Mouse (Mus musculus): ENCODE results near the gene Lgr6. TPM values are rescaled to one million over a fixed set of nuclear protein-coding genes. Genes with fewer than 3 reads are reported as not detected.
"Not testable (repeated sequence)": the region's sequence is repeated elsewhere in the genome, so short reads cannot be mapped to it uniquely, and the experiment has no call there.

Lgr6 gene
- total RNA-seq, 2 experiments from 2014 or later, result 1.5 to 2.7 TPM

GRCm38 (mm10) chr1:135129543-135130183, 24.6 kb upstream of the Lgr6 start:
- DNase-seq (ENCODE audit: low spot score in 2 of 2), result no peak

DNA sequence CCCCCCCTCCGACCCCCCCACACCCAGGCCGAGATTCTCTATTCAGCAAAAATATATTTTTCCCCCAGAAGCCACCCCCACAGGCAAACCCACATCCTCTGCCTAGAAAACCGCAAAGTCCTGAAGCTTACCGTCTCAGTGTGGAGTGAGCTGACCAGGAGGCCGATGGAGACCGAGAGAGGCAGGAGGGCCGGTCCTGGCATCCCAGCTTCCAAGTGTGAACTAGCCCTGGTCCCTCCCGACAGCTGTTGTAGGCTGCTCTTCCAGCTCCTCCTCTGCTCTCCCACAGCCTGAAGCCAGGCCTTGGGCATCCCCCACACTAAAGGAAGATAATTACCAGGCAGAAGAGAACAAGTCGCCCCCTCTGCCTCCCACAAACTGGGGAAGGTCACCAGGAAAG, 23.9 kb upstream of the Lgr6 start:
- DNase-seq (ENCODE audit: low spot score in 2 of 2), result no peak

GRCm38 (mm10) chr1:135128011-135128441, 22.9 kb upstream of the Lgr6 start:
- no peak for DNase-seq (ENCODE audit: low spot score in 2 of 2)

DNA sequence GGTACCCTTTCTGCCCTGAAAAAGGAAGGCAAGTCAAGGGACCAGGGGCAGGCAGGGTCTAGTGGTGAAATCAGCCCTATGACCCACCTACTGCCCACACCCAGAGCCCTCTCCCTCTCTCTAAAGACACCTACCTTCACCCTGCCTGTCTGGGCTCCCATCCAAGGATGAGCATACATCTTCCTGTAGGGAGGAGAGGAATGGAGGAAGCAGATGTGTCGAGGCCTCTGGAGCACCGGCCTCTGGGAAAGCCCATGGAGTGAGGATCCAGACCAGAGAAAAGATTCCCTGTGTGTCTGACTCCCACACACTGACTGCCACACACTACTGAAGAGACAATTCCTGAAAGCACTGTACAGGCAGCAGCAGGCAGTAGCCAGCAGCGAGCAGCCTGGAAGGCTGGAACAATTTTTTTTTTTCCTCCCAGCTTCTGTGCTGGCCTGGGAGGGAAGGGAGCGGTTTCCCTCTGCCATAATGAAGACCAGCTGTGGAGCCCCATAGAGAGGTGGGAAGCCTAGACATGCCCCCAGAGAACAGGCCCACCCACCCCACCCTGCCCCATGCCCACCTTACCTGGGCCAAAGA, 21.5 kb upstream of the Lgr6 start:
- peak in 1 of 2 experiments; percentile 33 for DNase-seq (ENCODE audit: low spot score in 2 of 2)

- DNase-seq (ENCODE audit: low spot score in 2 of 2), result no peak
Observed at GRCm38 (mm10) chr1:135125990-135126389, 20.9 kb upstream of the Lgr6 start.

GRCm38 (mm10) chr1:135124573-135125363, 19.7 kb upstream of the Lgr6 start:
- no peak for DNase-seq (ENCODE audit: low spot score in 2 of 2)

GRCm38 (mm10) chr1:135112661-135113060, 7.6 kb upstream of the Lgr6 start:
- DNase-seq (ENCODE audit: low spot score in 2 of 2), result peak; percentile 25 to 36

- DNase-seq (ENCODE audit: low spot score in 2 of 2), result not testable (repeated sequence)
Observed at GRCm38 (mm10) chr1:135111271-135111670, 6.2 kb upstream of the Lgr6 start.

DNA sequence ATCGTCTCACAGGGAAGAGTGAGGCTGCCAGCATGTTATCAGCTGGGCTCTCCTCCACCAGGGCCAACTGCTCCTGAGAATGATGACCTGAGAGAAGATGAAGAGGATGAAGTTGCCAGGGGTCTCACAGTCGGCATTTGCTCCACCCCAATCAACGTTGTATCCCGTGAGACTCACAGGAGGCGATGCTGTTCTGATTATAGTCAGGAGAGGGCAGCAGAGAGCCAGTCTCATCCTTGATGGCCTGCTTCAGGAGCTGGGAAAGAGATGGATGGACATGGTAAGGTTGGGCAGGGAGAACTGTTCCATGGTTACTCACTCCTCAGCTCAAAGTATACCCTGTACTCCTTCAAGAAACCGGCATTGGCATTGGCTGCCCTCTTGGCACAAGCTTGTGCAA, 5.0 kb upstream of the Lgr6 start:
- peak; percentile 71 to 85 for DNase-seq (ENCODE audit: low spot score in 2 of 2)

DNA sequence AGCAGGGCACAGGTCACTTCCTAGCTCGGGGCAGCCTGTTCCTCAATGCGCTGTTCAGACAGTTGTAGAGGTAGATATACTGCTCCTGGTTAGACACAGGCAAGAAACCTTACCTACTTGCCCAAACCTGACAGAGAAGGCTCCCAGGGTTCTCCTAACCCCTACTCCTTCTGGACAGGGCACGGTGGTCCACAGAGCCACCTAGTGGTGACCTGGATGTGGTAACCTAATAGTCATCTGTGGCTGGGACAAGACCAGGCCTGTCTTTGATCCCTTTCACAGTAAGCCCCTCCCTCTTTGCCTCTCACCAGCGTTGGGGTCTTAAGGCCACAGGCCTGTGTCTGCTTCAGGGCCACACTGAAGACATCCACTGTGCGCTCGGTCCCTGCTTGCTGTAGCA, 3.5 kb upstream of the Lgr6 start:
- DNase-seq (ENCODE audit: low spot score in 2 of 2), result no peak

DNA sequence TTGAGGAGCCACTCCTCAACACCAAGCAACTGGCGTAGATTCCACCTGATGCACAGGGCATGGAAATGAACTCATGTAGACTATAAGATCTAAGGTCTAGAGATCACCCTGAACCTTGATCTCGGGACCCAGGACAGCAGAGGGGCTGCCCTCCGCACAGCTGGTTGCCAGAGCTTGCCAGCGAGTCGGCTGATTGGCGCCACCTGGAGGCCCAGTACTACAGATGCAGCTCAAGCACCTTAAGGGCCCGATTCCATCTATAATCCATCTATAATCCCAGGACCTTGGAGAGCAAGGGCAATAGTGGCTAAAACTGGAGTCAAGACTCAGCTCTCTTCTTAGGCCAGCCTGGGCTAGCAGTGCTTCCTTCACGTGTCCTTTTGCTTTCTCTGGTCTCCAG, 875 bp upstream of the Lgr6 start:
- peak; percentile 68 to 70 for DNase-seq (ENCODE audit: low spot score in 2 of 2)

- DNase-seq (ENCODE audit: low spot score in 2 of 2), result no peak
Observed at GRCm38 (mm10) chr1:135100400-135100799, 4.7 kb downstream of the Lgr6 start.

- no peak for DNase-seq (ENCODE audit: low spot score in 2 of 2)
Observed at GRCm38 (mm10) chr1:135098441-135098840, 6.6 kb downstream of the Lgr6 start.

GRCm38 (mm10) chr1:135097441-135097840, 7.6 kb downstream of the Lgr6 start:
- no peak for DNase-seq (ENCODE audit: low spot score in 2 of 2)

DNA sequence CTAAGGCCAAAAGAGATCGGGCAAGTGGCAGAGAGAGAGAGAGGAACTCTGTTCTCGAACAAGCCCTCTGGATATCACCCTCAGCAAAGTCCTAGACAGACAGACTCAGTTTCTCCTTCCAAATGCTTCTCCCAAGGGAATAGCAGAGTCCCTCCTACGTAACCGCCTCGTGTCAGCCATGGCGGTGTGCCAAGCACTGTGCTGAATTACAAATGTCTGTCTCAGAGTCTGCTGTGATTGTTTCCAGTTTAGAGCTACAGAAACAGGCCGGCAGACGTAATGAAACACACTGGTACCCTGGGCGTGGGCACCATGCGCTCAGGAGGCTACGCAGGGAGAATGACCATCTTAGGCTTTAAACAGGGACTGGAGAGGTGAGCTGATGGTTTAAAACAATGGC, 8.8 kb downstream of the Lgr6 start:
- peak in 1 of 2 experiments; percentile 39 for DNase-seq (ENCODE audit: low spot score in 2 of 2)

DNA sequence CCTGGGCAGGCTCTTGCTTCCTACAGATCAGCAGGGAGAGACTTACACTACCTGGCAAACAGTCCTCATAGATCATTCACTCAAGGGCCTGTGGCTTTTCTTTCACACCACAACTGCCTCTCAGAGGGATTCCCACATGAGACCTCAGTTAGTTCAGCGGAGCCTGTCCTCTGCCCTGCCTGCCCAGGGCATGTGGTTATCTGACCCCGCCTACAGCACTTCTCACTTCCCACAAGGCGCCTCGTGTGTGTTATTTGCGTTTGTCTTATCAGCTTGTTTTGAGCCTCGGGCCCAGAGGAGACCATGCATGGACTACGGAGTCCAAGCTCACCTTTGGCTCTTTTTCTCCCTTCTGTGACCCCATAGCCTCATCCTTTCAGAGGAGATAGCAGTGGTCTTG, 9.9 kb downstream of the Lgr6 start:
- DNase-seq (ENCODE audit: low spot score in 2 of 2), result no peak

DNA sequence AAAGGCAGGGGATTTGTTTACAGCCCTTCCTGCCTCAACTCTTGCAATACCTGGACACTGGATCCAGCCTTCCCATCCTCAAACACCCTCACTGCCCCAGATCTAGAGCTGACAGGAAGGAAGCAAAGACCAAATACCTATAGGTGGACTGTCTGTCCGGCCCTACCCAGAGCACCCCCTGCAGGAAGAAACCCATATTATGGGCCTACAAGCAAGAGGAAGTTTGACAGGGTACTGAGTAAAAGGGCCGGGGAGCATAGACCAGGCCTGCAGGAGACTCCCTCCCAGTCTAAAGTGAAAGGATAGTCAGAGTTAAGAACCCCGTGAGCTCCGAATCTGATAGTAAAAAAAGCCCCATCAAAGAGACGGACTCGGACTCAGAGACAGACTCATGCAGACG, 10.4 kb downstream of the Lgr6 start:
- no peak for DNase-seq (ENCODE audit: low spot score in 2 of 2)

- DNase-seq (ENCODE audit: low spot score in 2 of 2), result no peak
Observed at GRCm38 (mm10) chr1:135090914-135091313, 14.2 kb downstream of the Lgr6 start.

- no peak for DNase-seq (ENCODE audit: low spot score in 2 of 2)
Observed at GRCm38 (mm10) chr1:135089626-135090025, 15.4 kb downstream of the Lgr6 start.

DNA sequence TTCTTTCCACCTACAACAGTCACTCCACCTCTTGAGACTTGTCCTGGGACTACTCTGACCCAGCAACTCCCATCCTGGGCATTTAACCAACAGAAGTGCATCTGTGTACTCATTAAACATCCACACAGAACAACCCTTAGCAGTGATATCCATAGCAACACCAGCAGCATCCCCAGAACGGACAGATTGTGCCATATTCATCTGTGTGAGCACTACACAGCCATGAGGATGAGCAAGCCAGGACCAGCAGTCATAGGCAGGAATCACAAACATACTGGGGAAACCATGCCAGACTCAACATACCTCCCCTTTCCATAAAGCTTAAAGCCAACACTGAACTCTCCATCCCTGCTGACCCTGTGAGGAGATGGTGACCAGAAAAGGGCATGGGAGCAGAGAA, 17.7 kb downstream of the Lgr6 start:
- no peak for DNase-seq (ENCODE audit: low spot score in 2 of 2)

- DNase-seq (ENCODE audit: low spot score in 2 of 2), result no peak
Observed at GRCm38 (mm10) chr1:135086015-135086414, 19.1 kb downstream of the Lgr6 start.

GRCm38 (mm10) chr1:135085296-135085871, 19.7 kb downstream of the Lgr6 start:
- DNase-seq (ENCODE audit: low spot score in 2 of 2), result no peak
